Mouse (Mus musculus): ENCODE measurements around the gene Osm.

Gene Osm

DNA sequence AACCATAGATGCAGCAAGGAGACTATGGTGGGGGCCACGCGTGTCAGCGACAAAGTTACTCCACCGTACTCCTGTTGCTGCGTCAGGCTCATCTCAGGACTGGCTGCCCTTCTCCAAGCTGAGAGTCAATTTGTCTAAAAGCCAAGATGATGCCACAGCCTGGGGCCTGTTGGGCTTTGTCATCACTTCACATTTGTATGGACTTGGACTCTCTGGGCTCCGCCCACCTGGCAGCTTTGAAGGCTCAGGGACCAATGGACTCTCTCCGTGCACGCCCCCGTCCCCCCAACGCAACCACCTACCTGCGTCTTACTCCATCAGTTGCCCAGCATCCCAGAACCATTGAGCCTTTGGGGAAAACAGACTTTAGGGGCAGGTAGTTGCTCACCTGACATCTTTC, 35.3 kb downstream of the Osm start:
- DNase-seq: no peak

- peak; percentile 96 for DNase-seq
Measured at GRCm38 (mm10) chr11:4276411-4276861, 40.2 kb downstream of the Osm start.

DNA sequence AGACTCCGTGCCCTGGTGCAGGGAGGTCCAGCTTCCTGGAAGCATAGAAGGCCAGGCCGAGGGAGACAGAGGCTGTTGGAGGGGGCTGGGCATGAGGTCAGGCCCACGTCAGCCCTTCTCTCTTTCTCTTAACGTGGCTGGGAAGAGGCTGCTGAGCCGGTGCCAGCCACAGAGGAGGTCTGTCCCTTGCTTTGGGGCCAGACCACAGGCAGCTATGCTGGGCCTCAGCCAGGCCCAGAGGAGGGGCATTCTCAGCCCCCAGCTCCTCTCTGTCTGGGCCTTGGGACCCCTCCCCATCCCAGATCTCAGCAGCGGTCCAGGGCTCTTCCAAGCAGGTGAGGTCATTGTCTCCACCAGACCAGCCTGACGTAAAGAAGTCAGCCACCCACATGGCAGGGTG, 43.7 kb downstream of the Osm start:
- no peak for DNase-seq

- no peak for DNase-seq
Measured at GRCm38 (mm10) chr11:4281852-4282251, 45.6 kb downstream of the Osm start.

- peak; percentile 95 for DNase-seq
Measured at GRCm38 (mm10) chr11:4283627-4284026, 47.4 kb downstream of the Osm start.

DNA sequence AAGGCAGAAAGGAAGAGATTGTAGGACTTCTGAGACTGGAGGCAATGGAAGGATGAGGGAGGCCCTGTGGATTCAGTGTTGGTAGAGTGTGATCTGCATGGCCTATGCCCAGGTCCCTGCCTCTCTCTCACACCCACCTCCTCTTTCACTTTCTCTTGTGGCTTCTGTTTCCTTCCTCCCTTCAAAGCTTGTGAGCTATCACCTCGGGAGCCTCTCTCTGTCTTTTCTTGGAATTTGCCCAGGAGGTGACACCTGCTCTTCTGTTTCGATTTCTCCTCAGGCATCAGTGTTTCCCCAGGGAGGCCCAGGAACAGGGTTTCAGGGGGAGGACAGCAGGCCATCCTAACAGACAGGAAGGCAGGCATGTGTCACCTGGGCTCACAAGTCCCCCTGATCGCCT, 53.1 kb downstream of the Osm start:
- DNase-seq: no peak
